Mouse (Mus musculus) heart, embryonic 10.5 days (tissue): ENCODE results near the gene Aco1. TPM values are rescaled to one million over a fixed set of nuclear protein-coding genes. Genes with fewer than 3 reads are reported as not detected.
A peak's percentile ranks its signal among the peaks of the same experiment; 100 is the strongest.

ENCODE experiments used
- DNase-seq: peaks from one replicate; pipeline ENCODE4 v3.0.0-alpha.2; 2017; ENCODE audit warnings: low spot score
- H3K27ac ChIP-seq: fragments of 300-500 bp; sonication (generic); 2 replicates; pipeline ENCODE4 v1.5.1; 2016; ENCODE audit warnings: mild to moderate bottlenecking
- H3K27me3 ChIP-seq: fragments of 300-500 bp; sonication (generic); 2 replicates; pipeline ENCODE4 v1.6.1; 2016; ENCODE audit warnings: mild to moderate bottlenecking; ENCODE audit not compliant: poor library complexity, insufficient read depth, severe bottlenecking
- H3K36me3 ChIP-seq: fragments of 300-500 bp; sonication (generic); 2 replicates; pipeline ENCODE4 v1.6.1; 2016; ENCODE audit warnings: mild to moderate bottlenecking, moderate library complexity
- H3K4me1 ChIP-seq: fragments of 300-500 bp; sonication (generic); 2 replicates; pipeline ENCODE4 v1.6.1; 2016; ENCODE audit warnings: mild to moderate bottlenecking
- H3K4me3 ChIP-seq: fragments of 300-500 bp; sonication (generic); 2 replicates; pipeline ENCODE4 v1.5.1; 2016; ENCODE audit warnings: mild to moderate bottlenecking, moderate library complexity
- H3K9me3 ChIP-seq: fragments of 300-500 bp; sonication (generic); 2 replicates; pipeline ENCODE4 v1.6.1; 2016; ENCODE audit warnings: mild to moderate bottlenecking, moderate library complexity
- WGBS: fragments of 180-500 bp; shearing (Covaris S2); methylation state at CpG from one replicate; pipeline ENCODE4 v1.1.7; 2016; 5-methylcytosine and 5-hydroxymethylcytosine counted together
- polyA plus RNA-seq: library from polyadenylated mRNA; unstranded; fragments of >200 nt; fragmentation: Nextera tagmentation; extraction: Ambion mirVana; gene quantifications from 2 replicates; pipeline ENCODE4 v1.2.1, GENCODE M21; 2016

Aco1 gene
- polyA plus RNA-seq, 1 experiment from 2014 or later = 39.5 TPM

- 0 out of 2 replicates have a peak, but pooled peaks cover 3% of the 10 kb centered on the region for H3K36me3 ChIP-seq
- peak overlapping the region; percentile 88; the same call in 1 of the 2 replicates for H3K4me3 ChIP-seq
- WGBS = 77% methylated on average over 3 of the region's 3 CpGs
- no peak overlapping the region for H3K27ac ChIP-seq
- H3K4me1 ChIP-seq = peaks cover 20% of the 10 kb centered on the region
- no peak for DNase-seq
- H3K27me3 ChIP-seq = no peaks in the 10 kb centered on the region
- no peaks in the 10 kb centered on the region for H3K9me3 ChIP-seq
Observed at GRCm38 (mm10) chr4:40144981-40145380, 2.1 kb downstream of the Aco1 start.

GRCm38 (mm10) chr4:40148281-40148680, 5.4 kb downstream of the Aco1 start:
- no peak overlapping the region for H3K27ac ChIP-seq
- 0 out of 2 replicates have a peak, but pooled peaks cover 3% of the 10 kb centered on the region for H3K36me3 ChIP-seq
- peaks cover 14% of the 10 kb centered on the region for H3K4me1 ChIP-seq
- 84% methylated on average over 5 of the region's 5 CpGs for WGBS
- H3K4me3 ChIP-seq = no peak overlapping the region
- no peaks in the 10 kb centered on the region for H3K9me3 ChIP-seq
- DNase-seq = no peak
- no peaks in the 10 kb centered on the region for H3K27me3 ChIP-seq

GRCm38 (mm10) chr4:40150046-40150445, 7.2 kb downstream of the Aco1 start:
- no peak overlapping the region for H3K4me3 ChIP-seq
- H3K27ac ChIP-seq = no peak overlapping the region
- no peaks in the 10 kb centered on the region for H3K4me1 ChIP-seq
- WGBS = 92% methylated on average over 7 of the region's 7 CpGs
- H3K9me3 ChIP-seq = no peaks in the 10 kb centered on the region
- H3K36me3 ChIP-seq = 0 out of 2 replicates have a peak, but pooled peaks cover 3% of the 10 kb centered on the region
- DNase-seq = no peak
- no peaks in the 10 kb centered on the region for H3K27me3 ChIP-seq

- Histone ChIP-seq H3K27me3 (no peaks in the 10 kb centered on the region), H3K27ac (no peak overlapping the region), H3K36me3 (no peaks in the 10 kb centered on the region), H3K4me1 (peaks cover 16% of the 10 kb centered on the region), H3K9me3 (no peaks in the 10 kb centered on the region), H3K4me3 (no peak overlapping the region)
- DNase-seq = no peak
- 98% methylated on average over 2 of the region's 2 CpGs for WGBS
Observed at GRCm38 (mm10) chr4:40152771-40153170, 9.9 kb downstream of the Aco1 start.

- DNase-seq = no peak
- Histone ChIP-seq H3K27me3 (no peaks in the 10 kb centered on the region), H3K27ac (no peak overlapping the region), H3K4me3 (no peak overlapping the region), H3K9me3 (no peaks in the 10 kb centered on the region), H3K4me1 (peaks cover 18% of the 10 kb centered on the region), H3K36me3 (no peaks in the 10 kb centered on the region)
- WGBS = 91% methylated on average over 4 of the region's 4 CpGs
Observed at GRCm38 (mm10) chr4:40153500-40153899, 10.6 kb downstream of the Aco1 start.

GRCm38 (mm10) chr4:40154751-40155150, 11.9 kb downstream of the Aco1 start:
- H3K36me3 ChIP-seq = no peaks in the 10 kb centered on the region
- H3K27ac ChIP-seq = no peak overlapping the region
- DNase-seq = no peak
- no peaks in the 10 kb centered on the region for H3K9me3 ChIP-seq
- H3K4me3 ChIP-seq = no peak overlapping the region
- 84% methylated on average over 4 of the region's 4 CpGs for WGBS
- no peaks in the 10 kb centered on the region for H3K27me3 ChIP-seq
- H3K4me1 ChIP-seq = peaks cover 18% of the 10 kb centered on the region

- DNase-seq = no peak
- Histone ChIP-seq H3K4me3 (no peak overlapping the region), H3K27ac (no peak overlapping the region), H3K9me3 (no peaks in the 10 kb centered on the region), H3K36me3 (peaks cover 3% of the 10 kb centered on the region; the same call in 1 of the 2 replicates), H3K4me1 (peaks cover 18% of the 10 kb centered on the region), H3K27me3 (no peaks in the 10 kb centered on the region)
- WGBS = 88% methylated on average over 13 of the region's 13 CpGs
Observed at GRCm38 (mm10) chr4:40155467-40155999, 12.7 kb downstream of the Aco1 start.

GRCm38 (mm10) chr4:40156153-40156552, 13.3 kb downstream of the Aco1 start:
- WGBS = 50% methylated on average over 2 of the region's 2 CpGs
- Histone ChIP-seq H3K27ac (no peak overlapping the region), H3K4me3 (no peak overlapping the region), H3K27me3 (no peaks in the 10 kb centered on the region), H3K9me3 (no peaks in the 10 kb centered on the region), H3K4me1 (peaks cover 18% of the 10 kb centered on the region), H3K36me3 (peaks cover 9% of the 10 kb centered on the region)
- no peak for DNase-seq

GRCm38 (mm10) chr4:40156582-40157499, 14.0 kb downstream of the Aco1 start:
- DNase-seq = no peak
- Histone ChIP-seq H3K4me3 (no peak overlapping the region), H3K4me1 (peaks cover 18% of the 10 kb centered on the region), H3K27ac (no peak overlapping the region), H3K27me3 (no peaks in the 10 kb centered on the region), H3K9me3 (no peaks in the 10 kb centered on the region), H3K36me3 (peaks cover 12% of the 10 kb centered on the region)
- 69% methylated on average over 18 of the region's 18 CpGs for WGBS

- no peak overlapping the region for H3K27ac ChIP-seq
- peaks cover 18% of the 10 kb centered on the region for H3K4me1 ChIP-seq
- H3K9me3 ChIP-seq = no peaks in the 10 kb centered on the region
- no peaks in the 10 kb centered on the region for H3K27me3 ChIP-seq
- no peak overlapping the region for H3K4me3 ChIP-seq
- H3K36me3 ChIP-seq = peaks cover 12% of the 10 kb centered on the region
- DNase-seq = no peak
- 74% methylated on average over 5 of the region's 5 CpGs for WGBS
Observed at GRCm38 (mm10) chr4:40157500-40158223, 14.8 kb downstream of the Aco1 start.

- H3K36me3 ChIP-seq = peaks cover 12% of the 10 kb centered on the region
- DNase-seq = no peak
- H3K9me3 ChIP-seq = no peaks in the 10 kb centered on the region
- no peak overlapping the region for H3K27ac ChIP-seq
- 88% methylated on average over 5 of the region's 5 CpGs for WGBS
- no peaks in the 10 kb centered on the region for H3K27me3 ChIP-seq
- no peak overlapping the region for H3K4me3 ChIP-seq
- peaks cover 18% of the 10 kb centered on the region for H3K4me1 ChIP-seq
Observed at GRCm38 (mm10) chr4:40158224-40158540, 15.3 kb downstream of the Aco1 start.

GRCm38 (mm10) chr4:40160591-40161434, 17.9 kb downstream of the Aco1 start:
- DNase-seq = no peak
- no peak overlapping the region for H3K4me3 ChIP-seq
- no peaks in the 10 kb centered on the region for H3K9me3 ChIP-seq
- no peak overlapping the region for H3K27ac ChIP-seq
- peaks cover 18% of the 10 kb centered on the region for H3K4me1 ChIP-seq
- H3K36me3 ChIP-seq = peaks cover 22% of the 10 kb centered on the region
- H3K27me3 ChIP-seq = no peaks in the 10 kb centered on the region
- 92% methylated on average over 8 of the region's 8 CpGs for WGBS
